Mouse (Mus musculus) adipocyte (in vitro differentiated cells): Measurements from ENCODE around the gene Mrpl4.
"Not testable (repeated sequence)": the region's sequence is repeated elsewhere in the genome, so short reads cannot be mapped to it uniquely, and the experiment has no call there.

ENCODE experiments used
- DNase-seq: peaks from one replicate; pipeline ENCODE4 v3.0.0-alpha.2; 2016; ENCODE audit warnings: low spot score

Mrpl4 gene

GRCm38 (mm10) chr9:20986952-20987686 lies 15.4 kb upstream of the Mrpl4 start:
- no peak for DNase-seq

GRCm38 (mm10) chr9:20987953-20988352 lies 14.6 kb upstream of the Mrpl4 start:
- DNase-seq: no peak

GRCm38 (mm10) chr9:20990861-20991260 lies 11.7 kb upstream of the Mrpl4 start:
- no peak for DNase-seq

- no peak for DNase-seq
These were observed 11.0 kb upstream of the Mrpl4 start for GRCm38 (mm10) chr9:20991587-20991986.

DNA sequence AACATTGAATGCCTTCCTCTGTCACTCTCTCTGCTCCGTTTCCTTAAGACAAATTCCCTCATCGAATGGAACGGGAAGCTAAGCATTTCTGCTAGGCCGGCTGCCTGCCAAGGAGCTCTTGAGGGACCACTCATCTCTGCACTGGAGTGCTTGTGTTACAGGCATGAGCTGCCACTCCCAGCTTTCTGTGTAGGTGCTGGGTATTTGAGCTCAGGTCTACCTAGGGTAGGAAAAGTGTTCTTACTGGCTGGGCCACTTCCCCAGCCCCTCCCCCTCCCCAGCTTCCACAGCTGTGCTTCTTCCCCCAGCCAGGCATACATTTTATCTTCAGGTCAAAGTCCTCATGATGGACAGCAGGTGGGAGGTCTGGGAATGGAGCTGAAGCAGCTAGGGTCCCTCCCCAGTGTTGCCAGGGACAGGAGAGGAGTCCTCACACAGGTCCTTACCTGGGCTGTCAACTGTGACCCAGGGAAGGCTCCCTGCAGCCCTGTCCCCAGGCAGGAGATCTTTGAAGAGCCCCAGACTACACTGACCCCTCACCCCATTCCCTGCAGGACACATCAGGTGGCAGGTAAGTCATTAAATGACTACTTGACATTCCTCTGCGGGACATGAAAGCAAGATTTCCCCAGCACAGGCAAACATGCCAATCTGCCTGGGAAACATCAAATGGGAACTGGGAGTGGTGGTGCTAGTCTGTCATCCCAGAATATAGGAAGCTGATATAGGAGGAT lies 9.2 kb upstream of the Mrpl4 start:
- DNase-seq: no peak

GRCm38 (mm10) chr9:20995069-20995468 lies 7.5 kb upstream of the Mrpl4 start:
- DNase-seq: no peak

- DNase-seq: no peak
These were observed 5.5 kb upstream of the Mrpl4 start for GRCm38 (mm10) chr9:20997065-20997464.

- not testable (repeated sequence) for DNase-seq
These were observed 4.2 kb upstream of the Mrpl4 start for GRCm38 (mm10) chr9:20998337-20998736.

GRCm38 (mm10) chr9:21000811-21001210 lies 1.7 kb upstream of the Mrpl4 start:
- DNase-seq: peak; percentile 36

DNA sequence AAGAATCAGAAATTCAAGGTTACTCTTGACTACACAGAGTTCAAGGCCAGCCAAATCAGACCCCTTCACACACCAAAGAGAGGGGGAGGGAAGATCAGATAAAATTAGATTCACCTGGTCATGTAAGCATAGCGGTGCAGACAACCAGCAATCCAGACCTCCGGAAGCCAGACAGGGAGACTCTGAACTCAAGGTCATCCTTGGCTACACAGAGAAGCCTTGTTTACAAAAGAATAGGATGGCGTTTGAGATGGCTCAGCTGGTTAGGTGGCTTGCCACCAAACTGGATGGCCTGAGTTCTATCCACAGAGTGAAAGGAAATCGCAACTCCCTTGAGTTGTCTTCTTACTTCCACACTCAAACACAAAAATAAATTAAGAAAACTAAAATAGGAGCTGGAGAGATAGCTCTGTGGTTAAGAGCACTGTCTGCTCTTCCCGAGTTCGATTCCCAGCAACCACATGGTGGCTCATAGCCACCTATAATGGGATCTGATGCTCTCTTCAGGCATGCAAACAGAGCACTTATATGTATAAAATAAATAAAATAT lies 812 bp upstream of the Mrpl4 start:
- DNase-seq: no peak

GRCm38 (mm10) chr9:21002270-21002626 lies 290 bp upstream of the Mrpl4 start:
- no peak for DNase-seq

DNA sequence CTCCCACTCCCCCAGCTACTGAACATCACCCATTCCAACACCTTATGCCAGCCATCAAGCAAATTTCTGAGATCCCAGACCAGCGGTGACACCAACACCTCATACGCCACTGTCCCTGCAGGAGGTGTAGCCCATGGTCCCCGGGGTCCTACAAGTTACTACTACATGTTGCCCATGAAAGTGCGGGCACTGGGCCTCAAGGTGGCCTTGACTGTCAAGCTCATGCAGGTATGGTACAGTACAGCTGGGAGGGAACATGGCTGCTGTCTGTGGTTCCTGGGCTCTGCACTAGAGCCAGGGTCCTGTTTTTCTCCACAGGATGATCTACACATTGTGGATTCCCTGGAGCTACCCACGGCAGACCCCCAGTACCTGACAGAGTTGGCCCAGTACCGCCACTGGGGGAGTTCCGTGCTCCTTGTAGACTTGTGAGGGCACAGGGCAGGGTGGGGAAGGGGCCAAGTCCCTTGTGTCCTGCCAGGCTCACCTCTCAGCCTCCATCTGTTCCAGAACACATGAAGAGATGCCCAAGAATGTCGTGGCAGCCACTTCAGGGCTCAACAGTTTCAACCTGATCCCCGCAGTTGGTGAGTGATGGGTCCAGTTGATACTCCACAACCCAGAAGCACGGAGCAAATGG lies 4.9 kb downstream of the Mrpl4 start:
- no peak for DNase-seq

DNA sequence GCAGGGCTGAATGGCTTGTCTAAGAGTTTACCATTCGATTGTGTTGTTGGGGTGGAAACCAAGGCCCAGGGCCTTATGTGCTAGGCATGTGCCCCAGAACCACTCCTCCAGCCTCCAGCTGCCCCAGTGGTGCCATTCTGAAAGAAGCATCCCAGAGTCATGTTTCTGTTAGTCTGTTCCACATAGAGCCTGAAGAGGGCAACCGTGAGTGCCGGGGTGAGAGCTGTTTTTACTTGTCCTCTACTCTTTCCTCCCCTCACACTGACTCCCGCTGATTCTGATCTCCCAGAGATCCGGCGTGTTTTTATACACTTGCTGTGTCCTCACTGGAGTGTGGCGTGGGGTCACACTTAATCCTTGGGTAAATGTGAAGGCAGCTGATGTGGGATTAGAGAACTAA lies 5.5 kb downstream of the Mrpl4 start:
- no peak for DNase-seq

DNA sequence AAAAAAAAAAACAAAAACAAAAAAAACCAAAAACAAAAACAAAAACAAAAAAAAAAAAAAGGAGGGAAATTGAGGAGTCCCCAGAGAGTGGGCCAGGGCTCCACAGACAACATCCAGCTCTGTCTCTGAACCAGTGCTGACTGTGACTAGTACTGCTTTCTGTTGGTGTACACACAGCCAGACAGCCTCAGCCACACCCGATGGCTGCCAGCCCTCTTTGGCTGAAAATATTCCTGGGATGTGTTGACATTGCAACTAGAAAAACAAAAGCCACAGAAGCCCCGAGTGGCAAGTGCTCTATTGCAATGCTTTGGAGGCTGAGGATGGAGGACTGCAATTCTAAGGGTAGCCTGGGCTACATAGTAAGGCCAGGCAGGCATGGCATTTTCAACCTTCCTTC lies 7.8 kb downstream of the Mrpl4 start:
- DNase-seq: peak; percentile 57

DNA sequence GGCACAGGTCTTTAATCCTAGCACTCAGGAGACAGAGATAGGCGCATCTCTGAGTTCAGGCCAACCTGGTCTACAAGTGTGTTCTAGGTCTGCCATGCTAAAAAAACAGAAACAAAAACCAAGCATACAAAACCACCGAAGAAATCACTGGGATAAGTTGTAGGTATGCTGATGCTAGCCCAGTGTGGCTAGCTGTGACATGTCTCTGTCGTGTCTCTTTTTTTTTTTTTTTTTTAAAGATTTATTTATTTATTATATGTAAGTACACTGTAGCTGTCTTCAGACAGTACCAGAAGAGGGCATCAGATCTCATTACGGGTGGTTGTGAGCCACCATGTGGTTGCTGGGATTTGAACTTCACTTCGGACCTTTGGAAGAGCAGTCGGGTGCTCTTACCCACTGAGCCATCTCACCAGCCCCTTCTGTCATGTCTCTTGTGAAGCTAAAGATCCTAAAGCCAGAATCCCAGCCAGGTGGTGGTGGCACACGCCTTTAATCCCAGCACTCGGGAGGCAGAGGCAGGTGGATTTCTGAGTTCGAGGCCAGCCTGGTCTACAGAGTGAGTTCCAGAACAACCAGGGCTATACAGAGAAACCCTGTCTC lies 8.5 kb downstream of the Mrpl4 start:
- DNase-seq: not testable (repeated sequence)

DNA sequence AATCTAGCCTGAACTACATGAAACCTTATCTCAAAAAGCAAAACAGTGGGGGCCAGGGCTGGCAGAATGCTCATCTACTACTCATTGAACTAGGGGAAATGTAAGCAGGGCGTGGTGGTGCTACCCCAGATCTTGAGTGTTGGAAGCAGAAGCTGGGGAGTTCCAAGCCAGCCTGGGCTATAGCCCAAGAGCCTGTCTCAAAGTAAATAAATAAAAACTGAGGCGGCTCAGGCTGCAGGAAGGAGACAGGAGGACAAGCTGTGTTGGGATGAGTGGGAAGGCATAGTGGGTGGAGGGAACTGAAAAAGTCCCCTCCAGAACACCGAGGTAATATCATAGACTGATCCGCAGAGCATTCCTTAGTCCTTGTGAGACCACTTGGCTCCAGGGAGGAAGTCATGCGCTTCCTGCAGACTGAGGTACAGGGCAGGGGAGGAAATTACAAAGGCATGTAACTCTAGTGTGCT lies 9.3 kb downstream of the Mrpl4 start:
- peak; percentile 45 for DNase-seq

DNA sequence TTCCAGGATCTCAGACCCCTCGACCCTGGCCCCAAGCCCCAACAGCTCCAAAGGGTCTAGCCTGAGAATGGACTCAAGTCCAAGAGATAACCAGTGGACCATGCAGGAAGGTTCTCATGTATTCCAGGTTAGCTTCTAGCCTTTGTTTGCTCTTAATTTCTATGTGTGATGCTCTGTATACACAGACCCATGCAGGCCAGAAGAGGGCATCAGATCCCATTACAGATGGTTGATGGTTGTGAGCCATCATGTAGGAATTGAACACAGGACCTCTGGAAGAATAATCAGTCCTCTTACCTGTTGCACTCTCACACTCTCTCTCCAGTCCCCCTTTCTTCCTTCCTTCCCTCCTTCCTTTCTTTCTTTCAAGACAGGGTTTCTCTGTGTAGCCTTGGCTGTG lies 9.8 kb downstream of the Mrpl4 start:
- no peak for DNase-seq

DNA sequence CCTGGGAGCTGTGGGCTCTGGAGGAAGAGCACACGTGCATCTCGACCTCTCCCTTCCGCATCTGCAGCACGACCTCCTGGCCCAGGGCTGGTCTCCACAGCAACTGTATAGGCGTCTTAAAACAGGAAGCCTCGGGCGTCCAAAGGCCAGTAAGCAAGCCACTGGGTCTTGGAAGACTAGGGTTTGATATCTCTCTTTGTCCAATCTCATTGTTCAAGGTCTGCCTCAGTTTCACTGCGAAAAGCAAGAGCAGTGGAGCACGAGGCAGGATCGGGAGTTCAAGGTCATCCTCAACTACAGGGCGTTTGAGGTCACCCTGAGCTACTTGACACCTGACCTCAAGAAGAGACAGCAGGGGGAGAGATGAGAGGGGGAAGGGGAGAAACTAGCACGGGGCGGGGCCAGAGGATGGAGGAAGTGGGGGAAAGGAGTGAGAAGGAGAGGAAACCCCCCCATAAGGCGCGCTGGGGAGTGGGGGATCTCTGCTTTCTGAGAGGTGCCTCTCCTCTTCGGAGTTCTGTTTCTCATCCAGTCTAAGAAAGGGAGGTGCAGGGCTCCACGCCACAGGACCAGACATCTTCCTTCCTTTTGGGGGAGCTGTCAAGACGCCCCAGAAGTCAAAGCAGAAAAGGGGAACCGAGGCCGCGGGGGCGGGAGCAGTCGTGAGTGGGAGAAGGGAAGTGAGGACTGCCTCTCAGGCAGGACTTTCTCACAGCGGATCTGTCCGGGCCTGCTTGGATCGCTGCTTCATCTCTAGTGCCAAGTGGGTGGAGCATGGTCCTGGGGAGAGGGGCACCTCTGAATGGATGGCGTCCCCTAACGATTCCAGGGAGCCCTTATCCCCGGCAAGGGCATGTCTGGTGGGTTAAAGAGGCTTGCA lies 12.4 kb downstream of the Mrpl4 start:
- DNase-seq: no peak

- DNase-seq: no peak
These were observed 13.1 kb downstream of the Mrpl4 start, which contains the start of gene Icam1 for GRCm38 (mm10) chr9:21015571-21016130. Icam1 (plus strand) TSS chr9:21015985.

DNA sequence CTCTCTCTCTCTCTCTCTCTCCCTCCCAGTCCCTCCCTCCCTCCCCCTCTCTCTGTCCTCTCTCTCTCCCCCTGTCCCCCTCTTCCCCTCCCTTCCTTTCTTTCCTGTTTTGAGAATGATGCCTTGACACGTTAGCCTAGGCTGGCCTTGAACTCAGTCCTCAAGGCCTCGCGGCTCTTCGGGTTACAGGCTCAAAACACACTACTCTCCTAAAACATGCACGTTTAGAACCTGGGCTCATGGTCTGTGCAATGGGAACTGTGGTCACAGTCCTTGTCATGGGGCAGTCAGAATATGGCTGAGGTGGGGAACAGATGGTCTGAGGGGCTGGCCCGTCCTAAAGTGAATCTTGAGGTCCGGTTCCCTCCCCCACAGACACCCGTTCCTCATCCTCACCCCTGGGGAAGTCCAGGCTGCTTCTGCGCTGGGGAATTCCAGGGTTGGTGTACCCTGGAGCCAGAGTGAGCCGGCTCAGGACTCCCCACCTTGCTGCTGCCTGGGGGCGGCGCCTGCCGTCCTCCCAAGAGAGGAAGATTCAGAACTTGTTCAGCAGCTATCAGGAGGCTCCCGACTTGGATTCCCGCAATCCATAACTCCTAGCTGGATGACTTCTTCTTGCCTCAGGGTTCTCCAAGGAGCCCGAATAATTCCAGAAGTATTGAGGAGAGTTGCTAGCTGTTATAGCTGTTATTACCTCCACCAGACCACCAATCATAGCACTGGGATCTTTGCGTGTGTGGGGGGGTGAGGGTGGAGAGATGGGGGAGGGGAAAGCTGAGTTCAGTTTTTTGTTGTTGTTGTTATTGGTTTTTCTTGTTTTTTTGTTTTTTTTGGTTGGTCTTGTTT lies 14.0 kb downstream of the Mrpl4 start:
- DNase-seq: no peak
